Mouse (Mus musculus) spleen, adult 18-20 months (tissue): ENCODE data around the gene Ifitm1.
"Not testable (repeated sequence)": the region's sequence is repeated elsewhere in the genome, so short reads cannot be mapped to it uniquely, and the experiment has no call there.

Source experiments
- DNase-seq, 2 experiments: peaks; one replicate each; pipeline ENCODE4 v3.0.0; 2022; ENCODE audit warnings: mixed read lengths in 2 of 2

Ifitm1 gene

GRCm38 (mm10) chr7:141017824-141018223 is 50.8 kb downstream of the Ifitm1 start, which contains the start of gene Ifitm6:
TSS of gene Ifitm6 (minus strand) at chr7:141017924.
- not testable (repeated sequence) for DNase-seq

- no peak for DNase-seq
These were observed 52.0 kb downstream of the Ifitm1 start for GRCm38 (mm10) chr7:141019028-141019427.
